Mouse (Mus musculus) testis, adult 2 months (tissue): ENCODE data around the gene Krtap22-2.

Source experiments
- CTCF ChIP-seq: fragments of 200-500 bp; IDR thresholded peaks from 2 replicates; pipeline ENCODE4 v1.5.1; 2012; ENCODE audit warnings: low read depth, mild to moderate bottlenecking, inconsistent platforms, low read length, moderate library complexity; ENCODE audit not compliant: control insufficient read depth, insufficient read depth, insufficient replicate concordance
- POLR2A ChIP-seq: fragments of 200-500 bp; IDR thresholded peaks from 2 replicates; pipeline ENCODE4 v1.6.1; 2012; ENCODE audit warnings: low read depth, mild to moderate bottlenecking, inconsistent platforms, low read length, moderate library complexity; ENCODE audit not compliant: control insufficient read depth

GRCm38 (mm10) chr16:89047783-89048182, 37.2 kb upstream of the Krtap22-2 start, which contains the start of gene Krtap6-5:
- no peak for TF ChIP-seq POLR2A
- no peak for TF ChIP-seq CTCF
